Mouse (Mus musculus): ENCODE measurements around the gene Snap91.

GRCm38 (mm10) chr9:86728214-86728814 is 152.1 kb downstream of the Snap91 start:
- TF ChIP-seq CTCF (IDR thresholded peaks at IDR 0.05; ENCODE audit: low read depth), result no peak
- no peak for TF ChIP-seq EP300 (IDR thresholded peaks at IDR 0.05; ENCODE audit: low read depth)

All from liver, postnatal 0 days (tissue).